7 mouse cellular contexts compared by ENCODE assay signal in the genomic region with DNA sequence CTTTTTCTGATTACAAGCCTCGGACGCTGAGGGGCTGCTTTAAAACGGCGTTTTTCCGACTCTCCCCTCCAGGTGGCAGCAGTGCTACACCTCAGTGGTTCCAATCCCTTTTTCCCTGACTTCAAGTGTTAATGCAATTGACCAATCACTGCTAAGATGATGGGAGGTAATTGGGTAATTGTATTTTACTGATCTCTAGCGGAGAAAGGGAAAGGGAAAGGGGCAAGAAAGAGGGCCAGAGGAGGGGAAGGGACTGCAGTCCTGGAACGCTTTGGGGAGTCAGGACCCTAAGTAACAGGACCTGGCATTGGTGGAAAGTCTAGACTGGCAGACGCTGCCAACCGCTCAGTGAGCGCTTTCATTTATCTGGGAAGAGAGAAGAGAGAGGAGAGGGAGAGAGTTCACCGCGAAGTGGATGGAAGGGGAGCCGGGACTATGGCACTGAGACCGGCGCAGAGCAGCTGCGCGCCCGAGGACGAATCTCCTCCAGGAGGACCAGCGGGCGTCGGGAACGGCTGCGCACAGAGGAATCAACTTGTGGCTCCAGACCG.
DNase-seq lines count a peak whose midpoint lies in the region; ATAC-seq and TF ChIP-seq lines count a peak whose summit lies in the region.

No protein-coding gene starts in this region.

- intact Hi-C loops in left cerebral cortex, postnatal 25 days (cut with DNase I) = loop anchor here (2.0 to 10.0 kb wide), 7 partner anchors 151 to 1918 kb away; no protein-coding TSS in a partner anchor

- peak; percentile 80 for DNase-seq in adrenal gland, postnatal 14 days
- peak; percentile 85 for DNase-seq in embryo, embryonic 11 days
- DNase-seq in gastrocnemius, postnatal 4 days (ENCODE audit: low spot score in 2 of 2) = peak; percentile 53 to 77
- peak; percentile 92 to 97 for DNase-seq in left cerebral cortex, postnatal 25 days (ENCODE audit: low spot score in 2 of 2)
- DNase-seq in mesoderm, embryonic 11.5 days (ENCODE audit: low read depth, low spot score) = peak; percentile 89

- H3K36me3 ChIP-seq in intestine, embryonic 16.5 days (ENCODE audit: control insufficient read depth, insufficient read depth, low read length) = no peaks in the 10 kb centered on the region
- no peaks in the 10 kb centered on the region for H3K36me3 ChIP-seq in small intestine, adult 2 months (ENCODE audit: control insufficient read depth, insufficient read depth, low read length)

- under 1% methylated on average over 25 of the region's 25 CpGs for WGBS in intestine, embryonic 16.5 days
- WGBS in small intestine, adult 2 months = 4% methylated on average over 25 of the region's 25 CpGs

- ATAC-seq in intestine, embryonic 16.5 days = peak; percentile 94

- H3K9ac ChIP-seq in intestine, embryonic 16.5 days (ENCODE audit: low read depth, low read length) = peak overlapping the region; percentile 48; the same call in 1 of the 2 replicates

- peak overlapping the region; percentile 54 for H3K4me3 ChIP-seq in intestine, embryonic 16.5 days (ENCODE audit: low read length)
- H3K4me3 ChIP-seq in small intestine, adult 2 months (ENCODE audit: low read depth, low read length) = peak overlapping the region; percentile 53

- TF ChIP-seq POLR2A in small intestine, adult 2 months (IDR thresholded peaks at IDR 0.05; ENCODE audit: low read depth, low read length) = no peak

- H3K27me3 ChIP-seq in intestine, embryonic 16.5 days (replicated peaks; ENCODE audit: control insufficient read depth, insufficient read depth, low read length) = peaks cover 4% of the 10 kb centered on the region; the same call in 1 of the 2 replicates
- no peaks in the 10 kb centered on the region for H3K27me3 ChIP-seq in small intestine, adult 2 months (ENCODE audit: control insufficient read depth, insufficient read depth, low read length)

- peak overlapping the region; percentile 92 for H3K4me2 ChIP-seq in intestine, embryonic 16.5 days (ENCODE audit: low read depth, low read length)

- peak; percentile 61; the same call in 1 of the 2 replicates for TF ChIP-seq CTCF in small intestine, adult 2 months (IDR thresholded peaks at IDR 0.05; ENCODE audit: extremely low read depth, insufficient read length, insufficient replicate concordance, low read depth, low read length)

- no peaks in the 10 kb centered on the region for H3K9me3 ChIP-seq in intestine, embryonic 16.5 days (ENCODE audit: control insufficient read depth, low read length)

- peak overlapping the region; percentile 37; the same call in 1 of the 2 replicates for H3K27ac ChIP-seq in intestine, embryonic 16.5 days (ENCODE audit: low read length)
- H3K27ac ChIP-seq in small intestine, adult 2 months (ENCODE audit: insufficient read depth, low read depth, low read length) = no peak overlapping the region

- H3K4me1 ChIP-seq in intestine, embryonic 16.5 days (ENCODE audit: control insufficient read depth, insufficient read depth, low read length) = no peaks in the 10 kb centered on the region
- H3K4me1 ChIP-seq in small intestine, adult 2 months (ENCODE audit: control insufficient read depth, insufficient read depth, insufficient read length, low read length) = no peaks in the 10 kb centered on the region
